Mouse (Mus musculus) ovary, postnatal 36 days (tissue): ENCODE data around the gene Sh2b1.

Experiments
- DNase-seq: peaks from one replicate; pipeline ENCODE4 v3.0.0; 2022; ENCODE audit warnings: low spot score, mixed read lengths

The Sh2b1 gene

DNA sequence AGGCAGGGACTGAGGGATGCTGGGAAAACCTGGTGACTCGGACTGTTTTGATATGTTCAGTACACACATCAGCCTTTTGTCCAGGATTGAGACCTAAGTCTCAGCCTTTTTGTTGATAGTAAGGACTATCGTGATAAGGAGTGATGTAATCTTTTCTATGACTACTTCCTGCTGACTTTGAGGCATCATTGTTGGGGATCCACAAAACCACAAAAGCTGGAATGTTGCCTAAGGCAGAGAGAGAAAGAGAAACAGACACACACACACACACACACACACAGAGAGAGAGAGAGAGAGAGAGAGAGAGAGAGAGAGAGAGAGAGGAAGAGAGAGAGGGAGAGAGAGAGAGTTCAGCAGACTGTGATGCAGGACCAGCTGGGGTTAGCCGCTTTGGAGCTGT is 56.7 kb downstream of the Sh2b1 start:
- DNase-seq = no peak

DNA sequence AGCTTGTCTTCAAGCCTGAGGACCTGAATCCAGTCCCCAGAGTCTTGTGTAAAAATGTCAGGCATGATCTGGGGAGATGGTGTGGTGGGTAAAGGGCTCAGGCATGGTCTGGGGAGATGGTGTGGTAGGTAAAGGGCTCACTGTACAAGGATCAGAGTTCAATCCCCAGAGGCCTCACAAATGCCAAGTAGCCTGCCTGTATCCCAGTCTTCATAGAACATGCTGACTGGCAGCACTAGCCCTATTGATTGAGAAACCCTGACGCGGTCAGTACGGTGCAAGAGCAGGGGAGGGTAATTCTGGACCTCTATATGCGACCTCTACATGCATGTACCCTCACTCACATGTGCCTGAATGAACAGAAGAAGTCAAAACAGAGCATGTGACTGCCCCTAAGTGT is 57.6 kb downstream of the Sh2b1 start:
- DNase-seq = no peak

GRCm38 (mm10) chr7:126417045-126417444 is 58.2 kb downstream of the Sh2b1 start:
- no peak for DNase-seq
